ENCODE assay signal across 13 mouse cellular contexts in genomic region chr8:88371522-88371921, GRCm38 (mm10).
"Had no signal": no experiment of that assay in that cellular context is flagged by ENCODE, and none has a peak within 500 bp of the region (broad histone marks: within the 10 kb centered on the region; RNA-seq: fewer than 3 reads in every experiment).

No protein-coding gene starts in this region.

- ATAC-seq: midbrain, embryonic 13.5 days; midbrain, embryonic 15.5 days had no signal

- DNase-seq: lung, adult 18-20 months; lung, embryonic 14.5 days; lung, postnatal 10 days; lung, postnatal 4 days; right cerebral cortex, adult 18-20 months; right cerebral cortex, postnatal 25 days; right cerebral cortex, postnatal 4 days; spleen, adult 18-20 months; thymus, adult 2 months; thymus, postnatal 25 days; thymus, postnatal 4 days had no signal
